Mouse (Mus musculus) cerebellum, adult 2 months (tissue): Measurements from ENCODE around the gene Rimklb.

Source experiments
- CTCF ChIP-seq: fragments of 200-500 bp; IDR thresholded peaks from 2 replicates; pipeline ENCODE4 v1.5.1; 2011; ENCODE audit warnings: low read depth, mild to moderate bottlenecking, control low read depth, low read length, moderate library complexity, borderline replicate concordance; ENCODE audit not compliant: insufficient read depth
- POLR2A ChIP-seq: fragments of 200-500 bp; IDR thresholded peaks from 2 replicates; pipeline ENCODE4 v1.6.1; 2011; ENCODE audit warnings: low read length, control low read depth, borderline replicate concordance; ENCODE audit not compliant: insufficient read depth

- no peak for TF ChIP-seq CTCF
- TF ChIP-seq POLR2A, result no peak
Measured at GRCm38 (mm10) chr6:122447848-122448247, 50.7 kb downstream of the Rimklb start.
